Mouse (Mus musculus) forebrain, embryonic 11.5 days (tissue): ENCODE measurements at regions not wholly inside any gene's neighbourhood (a gene's known extent, or its start where the extent isn't known, plus 50 kb on each side); places are given as distances from the start of the nearest gene placed in this dataset.

ENCODE experiments used
- ATAC-seq: fragments of 200-750 bp; cut with Nextera tagmentation; replicated peaks from 2 replicates; pipeline ENCODE4 v1.8.0; 2017; ENCODE audit warnings: moderate TSS enrichment; ENCODE audit not compliant: low FRiP score
- DNase-seq: peaks from one replicate; pipeline ENCODE4 v3.0.0-alpha.2; 2017; ENCODE audit warnings: low spot score
- H3K27ac ChIP-seq: fragments of 300-500 bp; sonication (generic); 2 replicates; pipeline ENCODE4 v1.5.1; 2014; ENCODE audit warnings: low read depth, low read length
- H3K27me3 ChIP-seq: fragments of 300-500 bp; sonication (generic); 2 replicates; pipeline ENCODE4 v1.6.1; 2014; ENCODE audit warnings: mild to moderate bottlenecking, low read length, mixed read lengths; ENCODE audit not compliant: control insufficient read depth, insufficient read depth
- H3K36me3 ChIP-seq: fragments of 300-500 bp; sonication (generic); 2 replicates; pipeline ENCODE4 v1.6.1; 2014; ENCODE audit warnings: mild to moderate bottlenecking, low read length, moderate library complexity, mixed read lengths; ENCODE audit not compliant: control insufficient read depth, insufficient read depth
- H3K4me1 ChIP-seq: fragments of 300-500 bp; sonication (generic); replicated peaks from 2 replicates; pipeline ENCODE4 v1.6.1; 2014; ENCODE audit warnings: low read length, mixed read lengths; ENCODE audit not compliant: control insufficient read depth, insufficient read depth
- H3K4me2 ChIP-seq: fragments of 300-500 bp; sonication (generic); 2 replicates; pipeline ENCODE4 v1.6.1; 2014; ENCODE audit warnings: low read depth, mild to moderate bottlenecking, low read length, moderate library complexity, mixed read lengths; ENCODE audit not compliant: severe bottlenecking
- H3K4me3 ChIP-seq: fragments of 300-500 bp; sonication (generic); 2 replicates; pipeline ENCODE4 v1.5.1; 2014; ENCODE audit warnings: low read depth, low read length
- H3K9ac ChIP-seq: fragments of 300-500 bp; sonication (generic); 2 replicates; pipeline ENCODE4 v1.6.1; 2014; ENCODE audit warnings: low read length
- H3K9me3 ChIP-seq: fragments of 300-500 bp; sonication (generic); 2 replicates; pipeline ENCODE4 v1.6.1; 2016; ENCODE audit warnings: low read length, mixed read lengths; ENCODE audit not compliant: control insufficient read depth
- WGBS: fragments of 180-500 bp; shearing (Covaris S2); extraction: QIAGEN DNeasy Blood & Tissue Kit; methylation state at CpG from one replicate; pipeline ENCODE4 v1.1.7; 2014; 5-methylcytosine and 5-hydroxymethylcytosine counted together

DNA sequence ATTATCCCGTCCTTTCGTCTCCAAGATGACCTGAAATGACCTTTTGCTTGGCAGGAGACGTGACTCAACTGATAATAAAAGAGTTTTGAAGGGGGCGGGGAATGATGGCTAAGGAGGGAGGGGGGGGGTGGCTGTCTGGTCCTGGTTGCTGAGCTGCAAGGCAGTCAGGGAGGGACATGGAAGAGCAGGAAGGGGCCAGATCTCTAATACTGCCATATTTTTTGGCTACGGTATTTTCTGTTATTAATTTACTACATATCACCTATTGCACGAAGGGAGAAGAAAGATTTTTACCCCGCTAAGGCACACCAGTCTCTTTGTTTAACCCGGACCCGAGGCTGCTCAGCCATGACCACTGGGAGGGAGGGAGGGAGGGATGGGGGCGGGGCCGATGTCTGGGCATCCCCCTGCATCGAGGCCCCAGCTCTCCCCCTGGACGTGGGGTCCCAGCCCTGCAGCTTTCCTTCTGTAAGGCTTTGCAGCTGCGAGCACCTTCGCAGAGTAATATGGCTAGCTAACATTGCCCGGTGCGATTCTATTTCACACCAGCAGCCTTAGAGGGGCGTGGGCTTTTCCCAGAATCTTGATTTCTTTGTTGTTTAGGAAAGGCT is 111.8 kb upstream of the Ubash3b start:
- Histone ChIP-seq H3K4me1 (no peaks in the 10 kb centered on the region; the same call in 1 of the 2 replicates), H3K27ac (peak overlapping the region; percentile 83), H3K4me3 (peak overlapping the region; percentile 30), H3K4me2 (peak overlapping the region; percentile 64), H3K27me3 (no peaks in the 10 kb centered on the region), H3K9ac (peak overlapping the region; percentile 41), H3K9me3 (peaks cover 3% of the 10 kb centered on the region; the same call in 1 of the 2 replicates), H3K36me3 (no peaks in the 10 kb centered on the region)
- WGBS = 1% methylated on average over 18 of the region's 18 CpGs
- DNase-seq (peak; percentile 93), ATAC-seq (peak; percentile 97)

DNA sequence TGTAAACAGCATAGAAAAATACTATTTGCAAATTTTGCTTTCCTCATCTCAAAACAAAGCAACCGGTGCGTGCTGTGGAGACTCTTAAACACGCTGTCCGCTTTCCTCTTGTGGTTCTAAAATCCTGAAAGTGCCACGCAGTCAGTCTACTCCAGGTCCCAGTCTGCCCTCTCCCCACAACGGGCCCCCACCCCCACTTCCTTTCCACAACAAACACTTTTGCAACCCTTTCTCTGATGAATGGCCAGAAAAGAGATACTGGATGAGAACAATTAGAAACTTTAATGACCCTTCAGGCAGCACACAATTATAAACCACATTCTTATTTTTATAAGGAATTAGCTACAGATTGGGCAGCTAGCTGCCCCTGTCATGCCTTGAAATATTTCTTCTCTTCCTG is 111.1 kb upstream of the Ubash3b start:
- peak overlapping the region; percentile 41 for H3K9ac ChIP-seq
- ATAC-seq = no peak
- H3K4me3 ChIP-seq = no peak overlapping the region

GRCm38 (mm10) chr9:41268112-41268511 is 106.6 kb upstream of the Ubash3b start:
- H3K9me3 ChIP-seq = no peaks in the 10 kb centered on the region
- H3K4me3 ChIP-seq = no peak overlapping the region
- ATAC-seq = no peak
- H3K27me3 ChIP-seq = no peaks in the 10 kb centered on the region
- no peaks in the 10 kb centered on the region for H3K36me3 ChIP-seq
- 43% methylated on average over 3 of the region's 3 CpGs for WGBS
- no peak overlapping the region for H3K4me2 ChIP-seq
- no peak for DNase-seq
- no peak overlapping the region for H3K27ac ChIP-seq
- no peak overlapping the region for H3K9ac ChIP-seq
- H3K4me1 ChIP-seq = peaks cover 1% of the 10 kb centered on the region; the same call in 1 of the 2 replicates

More for the DNA sequence above, 111.1 kb upstream of the Ubash3b start:
- WGBS = 14% methylated on average over 6 of the region's 6 CpGs
- Histone ChIP-seq H3K27ac (peak overlapping the region; percentile 83), H3K27me3 (no peaks in the 10 kb centered on the region), H3K9me3 (peaks cover 3% of the 10 kb centered on the region; the same call in 1 of the 2 replicates), H3K4me2 (peak overlapping the region; percentile 64), H3K4me1 (no peaks in the 10 kb centered on the region; the same call in 1 of the 2 replicates), H3K36me3 (no peaks in the 10 kb centered on the region)
- peak; percentile 58 for DNase-seq

DNA sequence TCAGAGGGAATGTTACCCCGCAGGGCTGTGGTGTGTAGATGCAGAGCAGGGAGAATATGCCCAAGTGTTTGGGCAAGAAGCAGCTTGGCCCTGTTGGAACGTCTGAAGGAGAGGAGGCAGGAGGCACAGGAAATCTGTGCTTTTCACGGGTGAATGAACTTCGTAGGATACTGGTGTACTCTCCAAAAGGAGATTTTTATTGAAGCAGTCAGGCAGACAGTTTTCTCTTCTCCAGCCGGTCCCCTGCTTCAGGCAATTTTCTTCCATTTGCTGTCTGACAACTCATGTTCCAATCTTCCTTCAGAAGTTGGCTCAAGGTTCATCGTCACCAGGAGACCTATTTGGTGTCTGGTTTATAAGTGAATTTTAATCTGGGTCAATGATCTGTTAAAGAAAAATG is 103.0 kb upstream of the Ubash3b start:
- DNase-seq = no peak
- no peak overlapping the region for H3K4me2 ChIP-seq
- H3K27ac ChIP-seq = no peak overlapping the region
- H3K9ac ChIP-seq = no peak overlapping the region
- H3K27me3 ChIP-seq = no peaks in the 10 kb centered on the region
- ATAC-seq = no peak
- WGBS = 59% methylated on average over 6 of the region's 6 CpGs
- H3K4me1 ChIP-seq = 0 out of 2 replicates have a peak, but pooled peaks cover 1% of the 10 kb centered on the region
- no peaks in the 10 kb centered on the region for H3K9me3 ChIP-seq
- no peaks in the 10 kb centered on the region for H3K36me3 ChIP-seq
- H3K4me3 ChIP-seq = no peak overlapping the region

DNA sequence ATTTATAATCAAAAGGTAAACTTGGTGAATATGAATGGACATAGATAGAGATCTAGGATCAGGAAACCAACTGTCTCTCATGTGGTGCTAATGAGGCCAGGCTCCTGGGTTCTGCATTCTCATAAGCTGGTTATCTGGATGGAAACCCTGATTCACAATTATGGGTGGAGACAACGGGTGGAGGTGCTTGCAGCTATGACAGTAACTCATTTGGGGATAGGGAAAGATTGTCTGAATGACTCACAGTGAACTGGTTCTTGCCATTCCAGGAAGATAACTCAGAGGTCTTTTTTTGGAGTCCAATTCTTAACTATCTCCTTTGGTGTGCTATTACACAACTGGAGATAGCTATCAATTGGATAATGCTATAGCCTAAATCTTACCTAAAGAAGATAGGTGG is 95.7 kb upstream of the Ubash3b start:
- Histone ChIP-seq H3K4me2 (no peak overlapping the region), H3K9ac (no peak overlapping the region), H3K4me3 (no peak overlapping the region), H3K9me3 (no peaks in the 10 kb centered on the region), H3K27ac (no peak overlapping the region), H3K36me3 (no peaks in the 10 kb centered on the region), H3K4me1 (no peaks in the 10 kb centered on the region), H3K27me3 (no peaks in the 10 kb centered on the region)
- WGBS = 94% methylated on average over 1 of the region's 1 CpGs
- no peak for DNase-seq
- ATAC-seq = no peak

- no peak for DNase-seq
- H3K4me3 ChIP-seq = no peak overlapping the region
- H3K9ac ChIP-seq = no peak overlapping the region
- no peak for ATAC-seq
- no peaks in the 10 kb centered on the region for H3K9me3 ChIP-seq
- H3K4me1 ChIP-seq = no peaks in the 10 kb centered on the region; the same call in 1 of the 2 replicates
- H3K36me3 ChIP-seq = no peaks in the 10 kb centered on the region
- H3K27ac ChIP-seq = no peak overlapping the region
- no peaks in the 10 kb centered on the region for H3K27me3 ChIP-seq
- H3K4me2 ChIP-seq = no peak overlapping the region
- 86% methylated on average over 7 of the region's 7 CpGs for WGBS
Observed at GRCm38 (mm10) chr9:41242372-41242771, 80.9 kb upstream of the Ubash3b start.

DNA sequence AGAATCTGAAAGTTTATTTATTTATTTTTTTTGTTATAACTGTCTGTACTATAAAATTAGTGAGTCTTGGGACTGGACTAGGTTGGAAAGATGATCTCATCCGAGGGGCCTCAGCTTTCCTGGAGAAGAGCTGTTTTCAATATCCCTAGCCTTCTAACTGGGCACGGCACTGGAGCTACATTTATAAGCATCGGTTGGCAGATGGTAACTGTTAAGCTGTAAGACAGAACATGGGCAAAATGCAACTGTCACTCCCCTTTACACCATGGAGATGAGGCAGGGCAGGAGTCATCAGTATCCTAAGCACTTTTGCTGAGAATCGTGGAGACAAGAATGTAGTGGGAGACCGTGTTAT is 77.6 kb upstream of the Ubash3b start:
- Histone ChIP-seq H3K4me3 (no peak overlapping the region), H3K27ac (no peak overlapping the region), H3K4me2 (no peak overlapping the region), H3K36me3 (no peaks in the 10 kb centered on the region), H3K9me3 (no peaks in the 10 kb centered on the region), H3K9ac (no peak overlapping the region), H3K4me1 (no peaks in the 10 kb centered on the region; the same call in 1 of the 2 replicates), H3K27me3 (no peaks in the 10 kb centered on the region)
- WGBS = 85% methylated on average over 5 of the region's 5 CpGs
- ATAC-seq (no peak), DNase-seq (no peak)

DNA sequence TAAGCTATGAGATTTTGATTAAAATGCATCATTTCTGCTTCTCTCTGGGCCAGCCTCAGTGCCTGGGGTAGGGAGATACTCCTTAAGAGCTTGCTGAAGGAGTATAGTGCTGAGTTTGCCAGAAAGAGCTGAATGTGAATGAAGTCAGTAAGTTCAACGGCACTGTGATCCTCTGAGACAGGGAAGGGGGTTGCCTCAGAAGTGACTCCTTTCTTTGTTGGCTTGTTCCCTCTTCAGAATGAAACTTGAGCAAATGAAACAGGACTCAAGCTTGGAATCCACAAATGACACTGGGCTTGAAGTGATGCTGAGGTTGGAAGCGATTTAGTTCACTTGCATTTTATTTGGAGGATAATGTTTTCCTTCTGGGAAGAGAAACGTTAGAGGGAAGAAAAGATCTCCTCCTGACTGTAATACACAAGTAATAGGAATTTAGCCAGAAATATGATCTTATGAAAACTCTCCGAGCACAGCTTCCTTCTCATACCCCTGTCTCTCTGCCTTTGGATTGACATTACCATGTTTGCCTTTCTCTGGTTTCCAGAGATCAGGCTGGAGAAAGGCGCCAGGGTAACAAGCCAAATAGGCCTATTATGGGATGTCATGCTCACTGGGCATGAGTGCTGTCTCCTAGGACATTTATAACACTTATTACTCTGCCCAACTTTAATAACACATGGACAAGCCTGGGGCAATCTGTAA is 77.0 kb upstream of the Ubash3b start:
- H3K9me3 ChIP-seq = no peaks in the 10 kb centered on the region

More for the DNA sequence above, 77.0 kb upstream of the Ubash3b start:
- Histone ChIP-seq H3K36me3 (no peaks in the 10 kb centered on the region), H3K27ac (no peak overlapping the region), H3K4me3 (no peak overlapping the region), H3K4me2 (no peak overlapping the region), H3K9ac (no peak overlapping the region), H3K27me3 (no peaks in the 10 kb centered on the region), H3K4me1 (no peaks in the 10 kb centered on the region; the same call in 1 of the 2 replicates)
- DNase-seq (no peak), ATAC-seq (no peak)
- 71% methylated on average over 5 of the region's 5 CpGs for WGBS
